23 mouse cellular contexts compared by ENCODE assay signal in genomic region chr10:93213339-93213738, GRCm38 (mm10). TPM values are rescaled to one million over a fixed set of nuclear protein-coding genes. Genes with fewer than 3 reads are reported as not detected.
DNase-seq lines count a peak whose midpoint lies in the region; ATAC-seq and TF ChIP-seq lines count a peak whose summit lies in the region.
"Had no signal": no experiment of that assay in that cellular context is flagged by ENCODE, and none has a peak within 500 bp of the region (broad histone marks: within the 10 kb centered on the region; RNA-seq: fewer than 3 reads in every experiment).

No protein-coding gene starts in this region.

- no peak overlapping the region for H3K4me2 ChIP-seq in liver, embryonic 13.5 days
- no peak overlapping the region for H3K4me2 ChIP-seq in hindbrain, embryonic 14.5 days (replicated peaks)
- H3K4me2 ChIP-seq: forebrain, embryonic 13.5 days; heart, embryonic 15.5 days; lung, embryonic 14.5 days; midbrain, embryonic 11.5 days; neural tube, embryonic 13.5 days had no signal

- DNase-seq in kidney, adult 2 months: no peak
- DNase-seq in kidney, postnatal 25 days: no peak
- DNase-seq in liver, embryonic 13.5 days: no peak
- no peak for DNase-seq in liver
- DNase-seq in WW6 (ENCODE audit: low read depth, low spot score): peak; percentile 28
- DNase-seq in Muller cell, postnatal 12 days (ENCODE audit: inconsistent ontology term): no peak
- no peak for DNase-seq in hindbrain, embryonic 14.5 days (ENCODE audit: low spot score)
- DNase-seq: adrenal gland, postnatal 36 days; cerebellum, adult 2 months; cerebellum, postnatal 36 days; gastrocnemius, postnatal 36 days; heart, postnatal 4 days; kidney, adult 11 months; layer of hippocampus, postnatal 36 days; lung, embryonic 14.5 days; lung, postnatal 36 days; thymus, postnatal 25 days had no signal

- no peak; the same call in 1 of the 2 replicates for ATAC-seq in liver, embryonic 13.5 days (ENCODE audit: low read depth)
- peak; percentile 33; the same call in 1 of the 2 replicates for ATAC-seq in megakaryocyte, adult 5-6 weeks (ENCODE audit: poor library complexity, severe bottlenecking)
- no peak for ATAC-seq in hindbrain, embryonic 14.5 days (ENCODE audit: low FRiP score)
- ATAC-seq: forebrain, embryonic 13.5 days had no signal

- no peaks in the 10 kb centered on the region for H3K9me3 ChIP-seq in liver, embryonic 13.5 days (replicated peaks)
- H3K9me3 ChIP-seq in hindbrain, embryonic 14.5 days (ENCODE audit: control insufficient read depth, low read length): no peaks in the 10 kb centered on the region
- H3K9me3 ChIP-seq: forebrain, embryonic 13.5 days; heart, embryonic 15.5 days; neural tube, embryonic 13.5 days had no signal

- H3K27me3 ChIP-seq in kidney, adult 2 months (replicated peaks; ENCODE audit: control insufficient read depth, insufficient read depth, low read length): no peaks in the 10 kb centered on the region
- no peaks in the 10 kb centered on the region for H3K27me3 ChIP-seq in liver, embryonic 13.5 days
- H3K27me3 ChIP-seq in hindbrain, embryonic 14.5 days (ENCODE audit: control insufficient read depth, insufficient read depth, low read length): no peaks in the 10 kb centered on the region
- H3K27me3 ChIP-seq: forebrain, embryonic 13.5 days; heart, embryonic 15.5 days; neural tube, embryonic 13.5 days had no signal

- H3K9ac ChIP-seq in liver, embryonic 13.5 days: no peak overlapping the region
- H3K9ac ChIP-seq in hindbrain, embryonic 14.5 days: no peak overlapping the region
- H3K9ac ChIP-seq: forebrain, embryonic 13.5 days; heart, embryonic 15.5 days; lung, embryonic 14.5 days; neural tube, embryonic 13.5 days had no signal

- H3K4me1 ChIP-seq in kidney, adult 2 months (ENCODE audit: control insufficient read depth, insufficient read depth, low read length): peaks cover 12% of the 10 kb centered on the region
- H3K4me1 ChIP-seq in liver, embryonic 13.5 days (replicated peaks): peaks cover 11% of the 10 kb centered on the region
- no peaks in the 10 kb centered on the region for H3K4me1 ChIP-seq in hindbrain, embryonic 14.5 days (replicated peaks; ENCODE audit: control insufficient read depth, insufficient read depth, low read length)
- H3K4me1 ChIP-seq: embryonic facial prominence, embryonic 10.5 days; forebrain, embryonic 13.5 days; heart, embryonic 15.5 days had no signal

- H3K4me3 ChIP-seq in kidney, adult 2 months (ENCODE audit: insufficient read depth, low read depth, low read length): no peak overlapping the region
- H3K4me3 ChIP-seq in liver, embryonic 13.5 days (replicated peaks): no peak overlapping the region
- no peak overlapping the region for H3K4me3 ChIP-seq in hindbrain, embryonic 14.5 days (replicated peaks; ENCODE audit: low read length)
- H3K4me3 ChIP-seq: embryonic facial prominence, embryonic 10.5 days; forebrain, embryonic 13.5 days; heart, embryonic 15.5 days; neural tube, embryonic 13.5 days had no signal

- peak overlapping the region; percentile 0; the same call in 1 of the 2 replicates for H3K27ac ChIP-seq in kidney, adult 2 months (ENCODE audit: insufficient read depth, low read depth, low read length)
- peak overlapping the region; percentile 18; the same call in 1 of the 2 replicates for H3K27ac ChIP-seq in liver, embryonic 13.5 days
- H3K27ac ChIP-seq in hindbrain, embryonic 14.5 days: no peak overlapping the region
- H3K27ac ChIP-seq: embryonic facial prominence, embryonic 10.5 days; forebrain, embryonic 13.5 days; heart, embryonic 15.5 days; neural tube, embryonic 13.5 days had no signal

- no peak for TF ChIP-seq POLR2A in kidney, adult 2 months (IDR thresholded peaks at IDR 0.05; ENCODE audit: low read depth, low read length)

- WGBS in kidney, adult 2 months: 73% methylated on average over 7 of the region's 7 CpGs
- WGBS in liver, embryonic 13.5 days (ENCODE audit: insufficient replicate concordance): 76% methylated on average over 7 of the region's 7 CpGs
- WGBS in hindbrain, embryonic 14.5 days: 84% methylated on average over 7 of the region's 7 CpGs

- H3K36me3 ChIP-seq in kidney, adult 2 months (ENCODE audit: control insufficient read depth, insufficient read depth, low read length): no peaks in the 10 kb centered on the region; the same call in 1 of the 2 replicates
- H3K36me3 ChIP-seq in liver, embryonic 13.5 days: peaks cover 66% of the 10 kb centered on the region
- H3K36me3 ChIP-seq in hindbrain, embryonic 14.5 days (replicated peaks; ENCODE audit: control insufficient read depth, insufficient read depth): peaks cover 56% of the 10 kb centered on the region

- TF ChIP-seq CTCF in kidney, adult 2 months (conservative IDR thresholded peaks at IDR 0.05; ENCODE audit: insufficient read depth, insufficient read length, low read depth, low read length): no peak

RNA-seq across cellular contexts. Expression of gene Cdk17, which starts 52.7 kb away (rescaled TPM):
- 8.7 and 9.5 TPM in 2 replicates for polyA plus RNA-seq in kidney, adult 2 months (2012; rRNA removed)
- polyA plus RNA-seq in liver, embryonic 13.5 days (2015; fragmentation: Nextera tagmentation; extraction: Ambion mirVana): 10.1 and 12.0 TPM in 2 replicates
- 33.0 and 36.3 TPM in 2 replicates for total RNA-seq in megakaryocyte, adult 5-6 weeks (2015)
- 36.5 and 41.5 TPM in 2 replicates for total RNA-seq in megakaryocyte, adult 5-6 weeks (2017)
- polyA plus RNA-seq in hindbrain, embryonic 14.5 days (2014; fragmentation: Nextera tagmentation; extraction: Ambion mirVana): 61.1 and 68.3 TPM in 2 replicates
